Mouse (Mus musculus) v-Abl transformed pro-B cells (cell line): ENCODE results near the gene Decr2.
"Not testable (repeated sequence)": the region's sequence is repeated elsewhere in the genome, so short reads cannot be mapped to it uniquely, and the experiment has no call there.

ENCODE experiments used
- in situ Hi-C, 2 experiments: fragments of 400-800 bp; cut with MboI; formaldehyde crosslinking; loops; one replicate each; pipeline ENCODE4 v1.15.1; 2025; ENCODE audit not compliant: unreplicated experiment in 2 of 2

The Decr2 gene

GRCm38 (mm10) chr17:26068831-26069739, 21.1 kb downstream of the Decr2 start, which contains the start of gene Rab11fip3:
Gene Rab11fip3 (minus strand): TSS chr17:26069555.
- in situ Hi-C loops: no loop called here

- in situ Hi-C loops: no loop called here
These were observed 21.9 kb downstream of the Decr2 start for GRCm38 (mm10) chr17:26068024-26068830.

- in situ Hi-C loops: no loop called here
These were observed 23.6 kb downstream of the Decr2 start for GRCm38 (mm10) chr17:26066488-26067020.

GRCm38 (mm10) chr17:26064916-26065315, 25.2 kb downstream of the Decr2 start:
- in situ Hi-C loops: no loop called here

- in situ Hi-C loops: no loop called here
These were observed 32.2 kb downstream of the Decr2 start for GRCm38 (mm10) chr17:26057787-26058567.

- in situ Hi-C loops: no loop called here
These were observed 32.9 kb downstream of the Decr2 start for GRCm38 (mm10) chr17:26057278-26057677.

- in situ Hi-C loops: no loop called here
These were observed 35.0 kb downstream of the Decr2 start for GRCm38 (mm10) chr17:26055164-26055563.

GRCm38 (mm10) chr17:26054133-26054845, 35.8 kb downstream of the Decr2 start:
- in situ Hi-C loops: no loop called here

GRCm38 (mm10) chr17:26052706-26053105, 37.4 kb downstream of the Decr2 start:
- in situ Hi-C loops: no loop called here

GRCm38 (mm10) chr17:26052074-26052473, 38.1 kb downstream of the Decr2 start:
- in situ Hi-C loops: no loop called here

- in situ Hi-C loops: no loop called here
These were observed 42.0 kb downstream of the Decr2 start for GRCm38 (mm10) chr17:26048118-26048517.

GRCm38 (mm10) chr17:26046253-26046997, 43.7 kb downstream of the Decr2 start:
- in situ Hi-C loops: no loop called here

- in situ Hi-C loops: no loop called here
These were observed 44.9 kb downstream of the Decr2 start for GRCm38 (mm10) chr17:26045285-26045684.

GRCm38 (mm10) chr17:26043249-26043636, 46.9 kb downstream of the Decr2 start:
- in situ Hi-C loops: no loop called here

GRCm38 (mm10) chr17:26042599-26043248, 47.4 kb downstream of the Decr2 start:
- in situ Hi-C loops: no loop called here

GRCm38 (mm10) chr17:26041111-26041802, 48.9 kb downstream of the Decr2 start:
- in situ Hi-C loops: no loop called here

- in situ Hi-C loops: not testable (repeated sequence)
These were observed 49.4 kb downstream of the Decr2 start for GRCm38 (mm10) chr17:26040711-26041110.

- in situ Hi-C loops: loop anchor here (5.0 to 10.0 kb wide), 2 partner anchors 50 to 63 kb away; partner anchors contain the start of genes Decr2 (in 1 of the 2) and Nme4 (in 1 of the 2)
These were observed 58.1 kb downstream of the Decr2 start for GRCm38 (mm10) chr17:26032037-26032436.
